Mouse (Mus musculus) ZHBTc4 (cell line): ENCODE measurements at regions not wholly inside any gene's neighbourhood (a gene's known extent, or its start where the extent isn't known, plus 50 kb on each side); places are given as distances from the start of the nearest gene placed in this dataset.

Experiments
- DNase-seq: peaks from one replicate; pipeline ENCODE4 v3.0.0-alpha.2; 2011; ENCODE audit warnings: low read depth, low spot score

- DNase-seq, result peak; percentile 53
Measured at GRCm38 (mm10) chrX:88653861-88654260, 538.4 kb upstream of the Il1rapl1 start.
